Mouse (Mus musculus) kidney, adult 2 months (tissue): ENCODE data around the gene Hp1bp3.

ENCODE experiments used
- CTCF ChIP-seq: fragments of 200-500 bp; conservative IDR thresholded peaks from 2 replicates; pipeline ENCODE4 v1.5.1; 2011; ENCODE audit warnings: low read depth, mild to moderate bottlenecking, control low read depth, low read length, moderate library complexity, mixed read lengths; ENCODE audit not compliant: insufficient read depth, insufficient read length
- POLR2A ChIP-seq: fragments of 200-500 bp; IDR thresholded peaks from one replicate; pipeline ENCODE4 v1.6.1; 2011; ENCODE audit warnings: low read depth, low read length, control low read depth

DNA sequence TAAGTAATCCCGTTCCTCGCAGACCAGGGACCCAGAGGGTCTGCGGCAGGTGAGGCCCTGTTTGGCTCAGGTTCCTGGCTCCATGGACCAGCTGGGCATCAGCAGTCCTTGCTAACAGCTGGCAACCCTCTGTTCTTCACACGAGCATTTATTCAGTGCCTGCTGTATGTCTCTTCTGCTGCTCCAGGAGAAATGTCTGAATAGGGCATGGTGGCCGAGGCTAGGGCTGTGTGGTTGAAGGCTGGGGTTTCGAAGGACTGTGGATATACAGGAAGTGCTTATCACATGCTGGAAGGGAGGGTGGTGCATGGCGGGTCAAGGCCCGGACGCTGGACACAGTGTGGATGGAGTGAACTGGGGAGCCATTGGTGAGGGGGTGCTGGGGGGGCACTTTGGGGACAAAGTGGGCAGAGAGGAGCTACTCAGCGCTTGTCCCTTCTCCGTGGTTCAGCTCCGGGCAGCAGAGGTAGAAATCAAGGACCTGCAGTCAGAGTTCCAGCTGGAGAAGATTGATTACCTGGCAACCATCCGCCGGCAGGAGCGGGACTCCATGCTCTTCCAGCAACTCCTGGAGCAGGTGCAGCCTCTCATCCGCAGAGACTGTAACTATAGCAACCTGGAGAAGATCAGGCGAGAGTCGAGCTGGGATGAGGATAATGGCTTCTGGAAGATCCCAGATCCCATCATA is 77.3 kb downstream of the Hp1bp3 start:
- TF ChIP-seq POLR2A (no peak), CTCF (no peak)
